Comparison of ENCODE assay signal across 9 mouse cellular contexts in the genomic region with DNA sequence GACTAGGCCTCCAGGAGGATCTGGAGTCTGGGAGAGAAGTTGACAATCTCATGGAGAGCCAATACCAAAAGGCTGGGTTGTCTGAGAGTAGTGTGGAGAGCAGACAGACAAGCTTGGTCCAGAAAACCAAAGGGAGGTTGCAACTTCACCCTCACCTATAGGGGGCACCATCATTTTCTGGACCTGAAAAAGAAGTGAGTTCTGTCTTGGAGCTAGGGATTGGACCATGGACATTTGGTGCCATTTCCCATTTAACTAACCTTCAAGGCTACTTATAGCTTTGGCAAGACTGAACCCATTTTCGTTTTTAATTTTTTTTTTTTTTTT. TPM values are rescaled to one million over a fixed set of nuclear protein-coding genes. Genes with fewer than 3 reads are reported as not detected.
DNase-seq lines count a peak whose midpoint lies in the region; ATAC-seq and TF ChIP-seq lines count a peak whose summit lies in the region.
"Had no signal": no experiment of that assay in that cellular context is flagged by ENCODE, and none has a peak within 500 bp of the region (broad histone marks: within the 10 kb centered on the region; RNA-seq: fewer than 3 reads in every experiment).

No protein-coding gene starts in this region.

- WGBS in heart, embryonic 14.5 days, result 20% methylated on average over 1 of the region's 1 CpGs
- 29% methylated on average over 1 of the region's 1 CpGs for WGBS in lung, embryonic 16.5 days

- H3K27ac ChIP-seq in heart, embryonic 14.5 days (replicated peaks in 1 of 2; ENCODE audit: control insufficient read depth in 1 of 2, insufficient read depth in 1 of 2, low read depth in 2 of 2, low read length in 2 of 2), result no peak overlapping the region
- no peak overlapping the region for H3K27ac ChIP-seq in lung, embryonic 16.5 days (ENCODE audit: low read length)

- no peak overlapping the region for H3K9ac ChIP-seq in heart, embryonic 14.5 days (ENCODE audit: low read length)
- no peak overlapping the region for H3K9ac ChIP-seq in lung, embryonic 16.5 days (ENCODE audit: low read length)

- TF ChIP-seq POLR2A in brain, embryonic 14.5 days (IDR thresholded peaks at IDR 0.05; ENCODE audit: borderline replicate concordance, extremely low read depth, insufficient read depth, insufficient read length, poor library complexity, severe bottlenecking), result no peak

- H3K4me3 ChIP-seq in heart, embryonic 14.5 days (ENCODE audit: control insufficient read depth in 1 of 2, insufficient read depth in 1 of 2, low read depth in 1 of 2, low read length in 2 of 2), result no peak overlapping the region
- H3K4me3 ChIP-seq in lung, embryonic 16.5 days (ENCODE audit: low read length), result no peak overlapping the region

- no peak for ATAC-seq in heart, embryonic 14.5 days (ENCODE audit: insufficient number of reproducible peaks, insufficient read depth, low FRiP score, low read depth)
- no peak for ATAC-seq in lung, embryonic 16.5 days (ENCODE audit: low read depth)

- peaks cover 23% of the 10 kb centered on the region for H3K27me3 ChIP-seq in heart, embryonic 14.5 days (ENCODE audit: control insufficient read depth, insufficient read depth, low read length)
- H3K27me3 ChIP-seq in lung, embryonic 16.5 days (ENCODE audit: control insufficient read depth, insufficient read depth, low read depth, low read length), result peaks cover 5% of the 10 kb centered on the region

- intact Hi-C loops in heart, postnatal 36 days (cut with DNase I), result no loop called here

- peak; percentile 26; the same call in 1 of the 2 replicates for TF ChIP-seq CTCF in brain, embryonic 14.5 days (IDR thresholded peaks at IDR 0.05; ENCODE audit: borderline replicate concordance, extremely low read depth, insufficient read depth, insufficient read length)

- no peaks in the 10 kb centered on the region for H3K36me3 ChIP-seq in heart, embryonic 14.5 days (ENCODE audit: control insufficient read depth, insufficient read depth, low read length)
- no peaks in the 10 kb centered on the region for H3K36me3 ChIP-seq in lung, embryonic 16.5 days (ENCODE audit: control insufficient read depth, insufficient read depth, low read length)

- no peak for DNase-seq in heart, postnatal 36 days
- DNase-seq in lung, postnatal 25 days (ENCODE audit: low spot score), result no peak
- no peak for DNase-seq in brain, embryonic 14.5 days (ENCODE audit: low read depth)
- DNase-seq in retina, embryonic 14.5 days (ENCODE audit: low spot score), result peak; percentile 35
- DNase-seq in layer of hippocampus, adult 9-10 months (ENCODE audit: low spot score), result no peak
- no peak for DNase-seq in frontal cortex, postnatal 25 days (ENCODE audit: low spot score in 2 of 2)

- H3K4me1 ChIP-seq in heart, embryonic 14.5 days (ENCODE audit: control insufficient read depth in 2 of 2, insufficient read depth in 2 of 2, low read length in 2 of 2), result peaks cover 4 to 6% of the 10 kb centered on the region in 2 experiments; a peak in 3 of 4 replicates
- peaks cover 8% of the 10 kb centered on the region for H3K4me1 ChIP-seq in lung, embryonic 16.5 days (replicated peaks; ENCODE audit: control insufficient read depth, insufficient read depth, low read length)

- H3K4me2 ChIP-seq in heart, embryonic 14.5 days (ENCODE audit: low read length), result peak overlapping the region; percentile 57
- H3K4me2 ChIP-seq in lung, embryonic 16.5 days (ENCODE audit: low read depth, low read length), result peak overlapping the region; percentile 34; the same call in 1 of the 2 replicates

- no peaks in the 10 kb centered on the region for H3K9me3 ChIP-seq in heart, embryonic 14.5 days (ENCODE audit: control insufficient read depth, low read length)
- H3K9me3 ChIP-seq in lung, embryonic 16.5 days (ENCODE audit: control insufficient read depth, low read length), result no peaks in the 10 kb centered on the region

RNA-seq across cellular contexts. Expression of a gene that starts 0.9 kb away (rescaled TPM):
- polyA plus RNA-seq in heart, embryonic 14.5 days (2014; fragmentation: Nextera tagmentation; extraction: Ambion mirVana), result 0.88 and 0.95 TPM in 2 replicates
- total RNA-seq in heart, postnatal 36 days (2021), result 1 to 10 TPM; 6.2 to 8.2 TPM
- 1.2 and 1.6 TPM in 2 replicates for polyA plus RNA-seq in lung, embryonic 16.5 days (2015; fragmentation: Nextera tagmentation; extraction: Ambion mirVana)
- polyA plus RNA-seq in brain, embryonic 14.5 days (2012; rRNA removed), result 1.7 and 2.9 TPM in 2 replicates
- total RNA-seq: megakaryocyte, adult 5-6 weeks had no signal

RNA-seq across cellular contexts. Expression of a gene that starts 20.2 kb away (rescaled TPM):
- polyA plus RNA-seq in heart, embryonic 14.5 days (2014; fragmentation: Nextera tagmentation; extraction: Ambion mirVana), result not detected in 2 replicates
- under 1 TPM in 1 of 2 experiments, not detected in 1; 0.25 TPM for total RNA-seq in heart, postnatal 36 days (2021)
- polyA plus RNA-seq in lung, embryonic 16.5 days (2015; fragmentation: Nextera tagmentation; extraction: Ambion mirVana), result not detected in 2 replicates
- polyA plus RNA-seq in brain, embryonic 14.5 days (2012; rRNA removed), result 0.08 TPM in 1 of 2 replicates, not detected in the other
- total RNA-seq: megakaryocyte, adult 5-6 weeks had no signal

RNA-seq across cellular contexts. Expression of a gene that starts 32.1 kb away (rescaled TPM):
- polyA plus RNA-seq in heart, embryonic 14.5 days (2014; fragmentation: Nextera tagmentation; extraction: Ambion mirVana), result 8.2 and 8.7 TPM in 2 replicates
- 10 to 100 TPM; 36.9 to 43.8 TPM for total RNA-seq in heart, postnatal 36 days (2021)
- polyA plus RNA-seq in lung, embryonic 16.5 days (2015; fragmentation: Nextera tagmentation; extraction: Ambion mirVana), result 21.3 and 24.7 TPM in 2 replicates
- 12.4 and 19.4 TPM in 2 replicates for polyA plus RNA-seq in brain, embryonic 14.5 days (2012; rRNA removed)

RNA-seq across cellular contexts. Expression of a gene that starts 38.9 kb away (rescaled TPM):
- 20.0 and 24.0 TPM in 2 replicates for polyA plus RNA-seq in heart, embryonic 14.5 days (2014; fragmentation: Nextera tagmentation; extraction: Ambion mirVana)
- total RNA-seq in heart, postnatal 36 days (2021), result 1 to 10 TPM; 5.5 to 5.8 TPM
- 32.5 and 34.9 TPM in 2 replicates for polyA plus RNA-seq in lung, embryonic 16.5 days (2015; fragmentation: Nextera tagmentation; extraction: Ambion mirVana)
- 4.2 and 5.2 TPM in 2 replicates for polyA plus RNA-seq in brain, embryonic 14.5 days (2012; rRNA removed)
- total RNA-seq: megakaryocyte, adult 5-6 weeks had no signal
